Mouse (Mus musculus) adrenal gland, adult 2 months (tissue): Measurements from ENCODE around the gene Bpnt1. TPM values are rescaled to one million over a fixed set of nuclear protein-coding genes. Genes with fewer than 3 reads are reported as not detected.

Experiments used
- DNase-seq: peaks from one replicate; pipeline ENCODE4 v3.0.0; 2021
- polyA plus RNA-seq: library from polyadenylated mRNA; depleted of rRNA; stranded (reverse); fragments of >200 nt; gene quantifications from 2 replicates; pipeline ENCODE4 v1.2.3, GENCODE M21; 2012
- total RNA-seq, 2 experiments: library from RNA; stranded (reverse); gene quantifications; 2 replicates each; pipeline ENCODE4 v1.2.3; 2021

The Bpnt1 gene
- total and polyA plus RNA-seq, 3 experiments: 51.8 to 128 (median 104) TPM

GRCm38 (mm10) chr1:185331364-185331763 lies 585 bp upstream of the Bpnt1 start:
- no peak for DNase-seq

DNA sequence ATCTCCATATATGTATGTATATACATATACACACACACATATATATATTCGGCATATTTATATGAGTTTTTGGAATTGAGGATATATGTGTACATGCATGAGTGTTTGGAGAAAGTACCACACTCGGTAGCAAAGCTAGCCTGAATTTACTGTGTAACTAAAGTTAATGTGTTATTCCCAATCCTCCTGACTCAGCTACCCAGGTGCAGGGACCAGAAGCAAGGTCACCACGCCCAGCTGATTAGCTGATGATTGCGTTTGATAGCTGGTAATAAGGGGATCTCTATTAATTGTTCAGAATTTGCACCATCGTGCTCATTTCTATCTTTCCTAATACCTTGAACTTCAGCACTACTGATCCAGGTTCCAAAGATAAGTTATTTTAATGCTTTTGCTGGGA lies 1.7 kb downstream of the Bpnt1 start:
- DNase-seq: no peak

DNA sequence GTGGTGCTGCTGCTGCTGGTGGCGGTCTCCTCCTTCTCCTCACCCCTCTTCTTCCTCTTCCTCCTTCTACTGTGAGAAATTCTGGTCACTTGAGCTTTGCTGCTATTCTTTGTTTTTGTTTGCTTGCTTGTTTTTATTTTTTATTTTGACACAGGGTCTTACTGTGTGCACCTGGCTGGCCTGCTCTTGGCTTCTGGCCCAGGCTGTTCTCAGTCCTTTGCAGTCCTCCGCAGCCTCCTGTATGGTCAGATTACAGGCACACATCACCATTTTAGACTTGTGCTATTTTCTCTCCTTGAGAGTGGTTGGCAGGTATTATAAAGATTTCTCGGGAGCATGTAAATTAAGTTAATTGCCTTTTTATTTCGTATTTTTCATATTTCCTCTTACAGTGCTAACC lies 2.2 kb downstream of the Bpnt1 start:
- no peak for DNase-seq

DNA sequence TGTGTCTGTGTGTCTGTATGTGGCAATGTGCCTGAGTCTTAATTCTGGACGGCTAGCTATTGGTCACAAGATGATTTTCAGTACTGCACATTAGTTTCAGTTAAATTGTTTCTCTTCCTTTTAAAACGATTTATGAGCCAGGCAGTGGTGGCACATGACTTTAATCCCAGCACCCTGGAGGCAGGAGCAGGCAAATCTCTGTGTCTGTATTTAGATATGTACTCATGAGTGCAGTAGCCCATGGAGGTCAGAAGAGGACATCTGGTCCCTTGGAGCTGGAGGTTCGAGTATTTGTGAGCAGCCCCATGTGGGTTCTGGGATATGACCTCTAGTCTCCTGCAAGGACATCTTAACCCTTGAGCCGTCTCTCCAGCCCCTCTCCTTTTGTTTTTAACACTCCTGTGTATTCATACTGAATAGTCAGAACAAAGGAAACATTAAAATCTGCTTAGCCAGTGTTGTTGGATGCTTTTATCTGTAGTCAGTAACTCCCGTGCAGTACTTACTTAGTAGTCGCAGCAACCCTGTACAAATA lies 3.3 kb downstream of the Bpnt1 start:
- DNase-seq: no peak

DNA sequence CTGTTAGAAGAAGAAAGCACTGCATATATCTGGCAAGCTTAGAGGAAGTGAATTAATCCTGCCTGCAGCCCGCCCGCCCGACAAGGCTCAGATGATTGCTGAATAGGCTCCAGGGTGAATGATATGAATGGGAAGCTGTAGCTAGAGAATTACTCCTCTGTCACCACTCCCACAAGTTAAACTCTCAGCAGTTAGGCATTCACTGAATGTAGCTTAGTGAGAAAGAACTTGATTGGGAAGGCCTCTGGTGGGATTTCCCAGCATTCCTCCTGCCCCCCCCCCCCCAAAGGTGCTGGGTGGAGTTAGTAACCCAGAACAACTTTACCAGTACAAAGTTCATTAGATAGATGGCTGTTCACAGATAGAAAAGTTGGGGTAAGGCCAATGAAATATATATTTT lies 4.6 kb downstream of the Bpnt1 start:
- no peak for DNase-seq

DNA sequence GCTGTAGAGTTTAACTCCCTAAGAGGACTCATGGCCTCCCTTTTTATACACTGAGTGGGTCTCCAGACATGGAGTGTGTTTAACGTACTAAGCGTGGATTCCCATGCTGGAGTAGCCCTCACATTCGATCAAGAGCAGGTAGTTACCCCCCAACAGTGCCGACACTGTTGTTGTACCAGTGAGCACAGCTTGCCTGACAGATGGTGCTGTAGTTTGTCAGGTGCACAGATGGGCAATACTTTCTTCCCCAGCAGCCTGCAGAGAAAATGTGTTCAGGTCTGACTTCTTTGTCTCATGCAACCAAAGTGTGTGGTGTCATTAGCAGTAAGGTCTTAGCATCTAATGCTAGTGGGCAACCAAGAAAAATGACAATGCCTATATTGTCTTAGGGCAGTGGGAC lies 10.5 kb downstream of the Bpnt1 start:
- no peak for DNase-seq

DNA sequence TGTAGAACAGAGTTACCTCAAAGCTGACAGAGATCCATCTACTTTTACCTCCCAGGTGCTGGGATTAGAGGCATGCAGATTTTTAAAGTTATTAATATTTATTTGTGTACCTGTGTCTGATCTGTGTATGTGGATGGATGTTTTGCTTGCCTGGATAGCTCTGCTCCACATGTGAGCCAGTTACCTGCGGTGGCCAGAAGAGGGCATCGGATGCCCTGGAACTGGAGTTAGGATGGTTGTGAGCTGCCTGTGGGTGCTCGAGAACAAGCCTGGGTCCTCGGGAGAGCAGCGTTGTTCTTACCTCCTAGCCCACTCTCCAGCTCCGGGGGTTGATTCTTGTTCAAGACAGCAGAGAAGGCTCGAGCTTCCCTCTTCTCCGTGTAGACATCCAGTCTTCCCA lies 11.5 kb downstream of the Bpnt1 start:
- no peak for DNase-seq

GRCm38 (mm10) chr1:185346188-185346587 lies 14.2 kb downstream of the Bpnt1 start:
- DNase-seq: no peak

GRCm38 (mm10) chr1:185349741-185350140 lies 17.8 kb downstream of the Bpnt1 start:
- no peak for DNase-seq

DNA sequence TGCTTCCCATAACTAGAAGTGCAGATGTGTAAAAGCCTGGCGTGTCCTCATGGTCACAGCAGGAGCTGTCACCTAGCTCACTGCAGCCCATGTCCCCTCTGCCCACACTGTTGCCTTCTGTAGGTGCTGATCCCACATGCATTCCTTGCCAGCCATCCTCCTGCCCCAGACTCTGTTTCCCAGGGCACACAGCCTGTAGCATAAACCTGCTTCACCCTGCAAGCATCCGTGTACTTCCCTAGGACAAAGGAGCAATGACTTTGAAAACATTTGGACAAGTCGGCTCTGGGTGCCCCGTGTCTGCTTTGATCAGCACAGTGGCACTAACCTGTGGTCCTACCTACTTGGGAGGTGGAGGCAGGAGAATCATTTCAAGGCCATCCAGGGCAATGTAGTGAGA lies 18.7 kb downstream of the Bpnt1 start:
- DNase-seq: no peak

GRCm38 (mm10) chr1:185352151-185352550 lies 20.2 kb downstream of the Bpnt1 start:
- DNase-seq: no peak

DNA sequence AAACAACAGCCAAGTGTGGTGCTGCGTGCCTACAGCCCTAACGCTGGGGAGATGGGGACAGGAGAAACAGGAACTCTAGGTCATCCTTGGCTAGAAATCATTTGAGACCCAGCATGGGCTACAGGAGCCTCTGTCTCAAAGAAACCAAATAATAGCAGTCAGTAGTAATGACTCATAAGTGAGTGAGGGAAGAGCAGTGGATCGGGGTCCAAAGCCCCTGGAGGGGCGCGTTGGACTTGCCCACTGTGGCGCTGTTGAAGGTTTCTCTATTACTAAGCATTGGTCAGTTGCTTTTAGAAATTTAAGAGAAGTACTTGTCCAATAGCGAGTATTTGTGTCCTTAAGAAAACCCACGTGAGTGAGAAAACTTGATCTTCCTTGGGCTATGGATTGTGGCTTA lies 21.4 kb downstream of the Bpnt1 start:
- DNase-seq: no peak

DNA sequence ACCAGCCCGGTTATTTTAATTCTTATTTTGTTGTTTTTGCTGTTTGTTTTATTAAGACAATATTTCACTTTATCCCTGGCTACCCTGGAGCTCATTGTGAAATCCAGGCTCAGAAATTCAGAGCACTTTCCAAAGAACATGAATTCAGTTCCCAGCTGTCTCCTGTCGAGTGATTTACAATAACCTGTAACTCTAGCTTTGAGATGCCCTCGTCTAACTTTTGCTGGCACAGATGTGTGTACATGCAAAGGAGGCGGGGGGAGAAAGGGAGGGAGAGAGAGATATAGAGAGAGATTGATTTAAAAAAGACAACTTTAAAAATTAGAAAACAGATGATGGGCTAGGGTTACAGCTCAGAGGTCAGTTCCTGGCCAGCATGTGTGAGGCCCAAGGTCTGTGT lies 22.8 kb downstream of the Bpnt1 start:
- DNase-seq: no peak

DNA sequence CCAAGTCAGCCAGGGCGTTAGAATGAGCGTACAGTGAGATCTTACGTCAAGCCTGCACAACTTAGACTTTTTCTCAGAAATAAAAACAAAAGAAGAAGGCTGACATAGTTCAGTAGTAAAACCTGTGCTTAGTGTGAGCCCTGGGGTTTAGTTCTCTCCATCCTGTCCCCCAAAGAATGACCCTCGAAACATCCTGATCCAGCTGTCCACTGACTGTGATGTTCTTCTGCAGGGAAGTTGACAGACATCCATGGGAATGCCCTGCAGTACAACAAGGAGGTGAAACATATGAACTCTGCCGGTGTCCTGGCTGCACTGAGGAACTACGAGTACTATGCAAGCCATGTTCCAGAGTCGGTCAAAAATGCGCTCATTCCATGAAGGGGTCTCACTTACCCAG lies 24.3 kb downstream of the Bpnt1 start:
- no peak for DNase-seq

GRCm38 (mm10) chr1:185358211-185358610 lies 26.3 kb downstream of the Bpnt1 start:
- DNase-seq: no peak

DNA sequence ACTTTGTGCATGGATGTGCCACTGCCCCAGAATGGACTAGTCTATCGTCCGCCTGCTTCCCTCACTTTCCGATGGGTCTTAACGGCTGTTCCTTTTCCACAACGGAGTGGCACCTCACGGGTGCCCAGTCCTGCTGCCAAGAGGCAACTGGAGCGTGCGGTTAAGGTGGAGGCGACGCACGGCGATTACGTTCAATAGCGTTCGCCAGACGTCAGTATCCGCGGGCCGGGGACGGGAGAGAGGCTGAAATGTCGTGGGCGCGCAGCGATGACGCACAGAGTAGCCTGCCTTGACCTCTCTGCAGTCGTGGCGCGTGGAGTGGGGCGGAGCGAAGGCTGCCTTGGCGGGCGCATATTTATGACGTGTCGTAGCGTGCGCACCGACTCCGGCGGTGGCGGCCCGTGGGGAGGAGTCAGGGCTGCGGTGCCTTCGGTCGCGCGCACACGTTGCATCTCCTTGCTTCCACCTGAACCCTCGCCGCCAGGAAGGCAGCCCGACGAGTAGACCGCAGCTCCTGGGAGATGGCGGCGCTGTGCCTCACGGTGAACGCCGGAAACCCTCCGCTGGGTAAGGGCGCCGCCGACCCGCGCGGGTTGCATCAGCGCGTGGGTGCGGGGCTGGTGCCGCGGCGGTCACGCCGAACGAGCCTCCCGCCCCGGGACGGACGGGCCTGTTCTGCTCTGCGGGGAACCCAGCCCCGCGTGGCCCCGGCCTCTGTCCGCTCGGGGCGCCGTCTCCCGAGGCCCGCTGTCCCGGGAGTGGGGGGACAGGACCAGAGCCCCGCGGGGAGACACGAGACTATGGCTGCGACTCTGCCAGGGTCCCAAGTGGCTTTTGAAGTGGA lies 30.9 kb downstream of the Bpnt1 start, which contains the start of gene Eprs:
Gene Eprs (plus strand): TSS at position 368 of the 844 bp plus-strand sequence.
- peak; percentile 99 for DNase-seq

DNA sequence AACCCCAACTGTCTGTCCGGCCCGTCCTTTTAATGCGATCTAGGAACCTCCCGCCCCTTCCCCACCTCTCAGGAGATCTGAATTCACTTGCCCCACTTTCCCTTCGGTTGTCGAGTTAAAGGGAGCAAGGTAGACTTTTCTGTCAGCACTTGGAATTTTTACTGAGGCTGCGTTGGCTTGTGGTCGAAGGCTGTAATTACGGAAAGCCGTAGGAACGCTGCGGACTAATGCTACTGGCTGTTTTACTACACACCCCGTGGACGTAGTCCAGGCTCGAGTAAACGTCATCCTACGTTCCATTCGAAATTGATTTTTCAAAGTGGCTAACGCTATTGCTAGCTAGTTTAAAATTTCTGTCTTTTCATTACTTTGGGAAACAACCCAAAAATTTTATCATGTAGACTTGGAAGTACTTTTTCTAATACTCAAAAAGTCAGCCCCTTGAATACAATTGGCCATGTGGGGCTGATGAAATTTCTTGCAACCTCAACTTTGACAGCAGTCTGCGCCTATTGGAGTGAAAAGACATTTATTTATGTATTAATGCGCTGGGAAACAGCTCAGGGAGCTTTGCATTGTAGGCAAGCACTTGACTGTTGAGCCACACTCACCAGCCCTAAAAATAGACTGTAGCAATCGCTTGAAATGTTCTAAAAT lies 31.7 kb downstream of the Bpnt1 start:
- peak; percentile 57 for DNase-seq

GRCm38 (mm10) chr1:185364183-185364540 lies 32.2 kb downstream of the Bpnt1 start:
- DNase-seq: no peak

- no peak for DNase-seq
These were observed 35.4 kb downstream of the Bpnt1 start for GRCm38 (mm10) chr1:185367383-185367782.

DNA sequence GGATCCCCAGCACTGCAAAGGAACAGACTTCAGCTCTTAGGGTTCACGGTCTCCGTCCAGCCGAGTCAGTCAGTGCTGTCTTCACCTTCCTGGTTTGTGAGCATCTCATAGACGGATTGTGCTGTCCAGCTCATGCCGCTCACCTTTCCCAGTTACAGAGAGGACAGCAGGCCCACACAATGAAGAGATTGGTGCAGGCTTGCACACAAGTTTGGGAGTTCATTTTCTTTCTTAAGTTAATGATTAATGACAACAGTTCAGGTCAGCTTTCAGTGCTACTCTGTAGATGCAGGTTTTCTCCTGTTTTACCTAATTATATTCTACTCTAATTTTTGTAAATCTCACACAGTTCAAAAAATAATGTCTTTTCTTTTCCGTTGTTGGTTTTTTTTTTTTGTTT lies 38.0 kb downstream of the Bpnt1 start:
- no peak for DNase-seq

DNA sequence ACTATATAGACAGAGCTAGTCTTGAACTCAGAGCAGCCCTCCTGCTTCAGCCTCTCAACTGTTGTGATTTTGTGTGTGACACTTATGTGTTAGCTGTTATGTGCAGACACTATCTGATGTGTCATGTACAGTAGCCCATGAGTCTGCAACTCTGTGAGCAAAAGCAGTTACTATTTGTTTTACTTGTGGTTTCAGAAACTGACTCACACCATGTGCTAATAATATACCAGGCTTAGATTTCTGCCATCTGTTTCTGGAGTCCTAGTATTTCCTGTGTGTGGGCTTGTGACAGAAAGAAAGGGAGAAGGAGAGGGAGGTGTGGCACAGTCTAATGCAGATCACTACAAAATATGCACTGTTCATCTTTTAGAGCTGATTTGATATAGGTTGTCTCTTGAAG lies 44.4 kb downstream of the Bpnt1 start:
- DNase-seq: no peak

DNA sequence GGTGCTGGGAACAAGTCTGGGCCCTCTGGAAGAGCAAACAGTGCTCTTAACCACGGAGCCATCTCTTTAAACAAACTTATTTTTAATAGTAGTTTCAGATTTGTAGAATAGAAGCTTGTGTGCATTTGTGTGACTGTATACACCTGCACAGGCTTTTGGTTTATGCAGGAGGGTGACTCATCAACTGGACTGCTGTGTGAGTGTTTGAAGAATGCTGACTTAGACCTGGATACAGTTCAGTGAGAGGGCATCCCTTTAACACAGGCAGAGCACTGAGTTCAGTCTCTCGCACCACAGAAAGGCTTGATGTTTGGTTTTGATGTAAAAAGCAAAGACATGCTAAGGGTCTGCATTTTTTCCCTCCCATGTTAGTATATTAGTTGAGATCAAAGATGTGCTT lies 45.5 kb downstream of the Bpnt1 start:
- no peak for DNase-seq

- peak; percentile 9 for DNase-seq
These were observed 69.7 kb downstream of the Bpnt1 start for GRCm38 (mm10) chr1:185401615-185402014.

- DNase-seq: no peak
These were observed 72.1 kb downstream of the Bpnt1 start for GRCm38 (mm10) chr1:185404021-185404420.
